Mouse (Mus musculus) liver, embryonic 14.5 days (tissue): ENCODE measurements around the gene Nlrc3. TPM values are rescaled to one million over a fixed set of nuclear protein-coding genes. Genes with fewer than 3 reads are reported as not detected.
"Not testable (repeated sequence)": the region's sequence is repeated elsewhere in the genome, so short reads cannot be mapped to it uniquely, and the experiment has no call there.

Experiments
- ATAC-seq: fragments of 200-750 bp; cut with Nextera tagmentation; 2 replicates; pipeline ENCODE4 v1.8.0; 2017; ENCODE audit warnings: moderate number of reproducible peaks, mild to moderate bottlenecking, moderate library complexity; ENCODE audit not compliant: insufficient read depth
- DNase-seq, 3 experiments: peaks; one replicate each; pipeline ENCODE4 v3.0.0-alpha.2; 2012 to 2013; ENCODE audit warnings: low read depth in 3 of 3, low spot score in 3 of 3
- H3K27ac ChIP-seq: fragments of 300-500 bp; sonication (generic); 2 replicates; pipeline ENCODE4 v1.5.1; 2014; ENCODE audit warnings: moderate library complexity, mild to moderate bottlenecking, control low read depth, inconsistent platforms
- H3K27me3 ChIP-seq: fragments of 300-500 bp; sonication (generic); 2 replicates; pipeline ENCODE4 v1.6.1; 2014; ENCODE audit warnings: mild to moderate bottlenecking, low read length, moderate library complexity; ENCODE audit not compliant: control insufficient read depth, insufficient read depth
- H3K36me3 ChIP-seq: fragments of 300-500 bp; sonication (generic); replicated peaks from 2 replicates; pipeline ENCODE4 v1.6.1; 2014; ENCODE audit warnings: low read depth; ENCODE audit not compliant: control insufficient read depth, insufficient read depth
- H3K4me1 ChIP-seq, 2 experiments: fragments of 200-500 bp in 1 of 2; fragments of 300-500 bp in 1 of 2; sonication (generic) in 1 of 2; replicated peaks; 2 replicates each; pipeline ENCODE4 v1.6.1; 2012 to 2014; ENCODE audit warnings: antibody characterized with exemption in 1 of 2, inconsistent platforms in 1 of 2, low read length in 1 of 2; ENCODE audit not compliant: control insufficient read depth in 2 of 2, insufficient read depth in 2 of 2
- H3K4me2 ChIP-seq: fragments of 300-500 bp; sonication (generic); 2 replicates; pipeline ENCODE4 v1.6.1; 2014; ENCODE audit warnings: low read depth, mild to moderate bottlenecking, control low read depth, moderate library complexity
- H3K4me3 ChIP-seq, 2 experiments: fragments of 200-500 bp in 1 of 2; fragments of 300-500 bp in 1 of 2; sonication (generic) in 1 of 2; 2 replicates each; pipeline ENCODE4 v1.5.1; 2012 to 2014; ENCODE audit warnings: low read depth in 2 of 2, low read length in 2 of 2, mild to moderate bottlenecking in 2 of 2, control low read depth in 1 of 2, inconsistent platforms in 1 of 2, moderate library complexity in 1 of 2; ENCODE audit not compliant: insufficient read depth in 1 of 2
- H3K9ac ChIP-seq: fragments of 300-500 bp; sonication (generic); replicated peaks from 2 replicates; pipeline ENCODE4 v1.6.1; 2014; ENCODE audit warnings: mild to moderate bottlenecking, control low read depth, moderate library complexity
- H3K9me3 ChIP-seq: fragments of 300-500 bp; sonication (generic); 2 replicates; pipeline ENCODE4 v1.6.1; 2016; ENCODE audit warnings: low read length, mixed read lengths; ENCODE audit not compliant: control insufficient read depth
- CTCF ChIP-seq: IDR thresholded peaks from 2 replicates; pipeline ENCODE4 v1.5.1; 2016; ENCODE audit warnings: antibody characterized with exemption, low read depth, control low read depth
- EP300 ChIP-seq: IDR thresholded peaks from 2 replicates; pipeline ENCODE4 v1.6.1; 2016; ENCODE audit warnings: antibody characterized with exemption, low read depth
- WGBS: fragments of 180-500 bp; shearing (Covaris S2); extraction: QIAGEN DNeasy Blood & Tissue Kit; methylation state at CpG from one replicate; pipeline ENCODE4 v1.1.7; 2014; ENCODE audit not compliant: insufficient replicate concordance; 5-methylcytosine and 5-hydroxymethylcytosine counted together
- polyA plus RNA-seq, 2 experiments: library from polyadenylated mRNA; depleted of rRNA in 1 of 2; stranded (reverse) in 1 of 2; unstranded in 1 of 2; fragments of >200 nt; fragmentation: Nextera tagmentation in 1 of 2; extraction: Ambion mirVana in 1 of 2; gene quantifications; 2 replicates each; pipeline versions ENCODE4 v1.2.1 to v1.2.3; 2012 to 2014

Nlrc3 gene
- 0.32 and 0.33 TPM in 2 replicates for polyA plus RNA-seq (2012; rRNA removed)
- polyA plus RNA-seq (2014; fragmentation: Nextera tagmentation; extraction: Ambion mirVana) = 0.05 and 0.09 TPM in 2 replicates

GRCm38 (mm10) chr16:3976251-3976671, at the start of gene Nlrc3:
TSS of gene Nlrc3 (minus strand) at chr16:3976632.
- H3K4me3 ChIP-seq = no peak within 1 kb of the TSS
- no peak within 1 kb of the TSS for H3K4me2 ChIP-seq

GRCm38 (mm10) chr16:4022719-4023118, 46.3 kb upstream of the Nlrc3 start:
- Histone ChIP-seq H3K27me3 (no peaks in the 10 kb centered on the region), H3K27ac (no peak overlapping the region), H3K36me3 (no peaks in the 10 kb centered on the region), H3K4me3 (no peak overlapping the region), H3K4me1 (no peaks in the 10 kb centered on the region), H3K4me2 (no peak overlapping the region), H3K9me3 (no peaks in the 10 kb centered on the region), H3K9ac (no peak overlapping the region)
- TF ChIP-seq EP300 = no peak
- no peak for TF ChIP-seq CTCF
- WGBS = 71% methylated on average over 4 of the region's 4 CpGs
- no peak for DNase-seq
- ATAC-seq = no peak

More at GRCm38 (mm10) chr16:3976251-3976671, at the start of gene Nlrc3:
- ATAC-seq (0 out of 2 replicates have a peak, but pooled peaks have one; percentile 22), DNase-seq (no peak)
- H3K9ac ChIP-seq = no peak within 1 kb of the TSS
- peaks cover 12% of the 10 kb centered on the region; the same call in 1 of the 2 replicates for H3K36me3 ChIP-seq
- H3K9me3 ChIP-seq = no peaks in the 10 kb centered on the region
- no peak within 1 kb of the TSS for H3K27ac ChIP-seq
- H3K4me1 ChIP-seq = peaks cover 0 to 6% of the 10 kb centered on the region in 2 experiments; a peak in 3 of 4 replicates
- 22% methylated on average over 4 of the region's 4 CpGs for WGBS
- TF ChIP-seq EP300 (no peak), CTCF (no peak)
- H3K27me3 ChIP-seq = no peaks in the 10 kb centered on the region

GRCm38 (mm10) chr16:4021241-4021640, 44.8 kb upstream of the Nlrc3 start:
- no peaks in the 10 kb centered on the region for H3K36me3 ChIP-seq
- 69% methylated on average over 1 of the region's 1 CpGs for WGBS

GRCm38 (mm10) chr16:4017466-4017865, 41.0 kb upstream of the Nlrc3 start:
- not testable (repeated sequence) for H3K4me3 ChIP-seq, H3K27me3 ChIP-seq, H3K9ac ChIP-seq, H3K9me3 ChIP-seq, DNase-seq, H3K36me3 ChIP-seq, H3K4me2 ChIP-seq, H3K27ac ChIP-seq, ATAC-seq
- H3K4me1 ChIP-seq = peaks cover 6 to 14% of the 10 kb centered on the region in 2 experiments
- WGBS = 71% methylated on average over 6 of the region's 6 CpGs

More at GRCm38 (mm10) chr16:4021241-4021640, 44.8 kb upstream of the Nlrc3 start:
- no peak for DNase-seq
- Histone ChIP-seq H3K4me1 (no peaks in the 10 kb centered on the region), H3K9me3 (no peaks in the 10 kb centered on the region), H3K4me2 (no peak overlapping the region), H3K27ac (no peak overlapping the region), H3K9ac (no peak overlapping the region), H3K4me3 (no peak overlapping the region), H3K27me3 (no peaks in the 10 kb centered on the region)
- no peak for ATAC-seq
- TF ChIP-seq CTCF = no peak
- no peak for TF ChIP-seq EP300

- not testable (repeated sequence) for H3K9ac ChIP-seq, H3K27me3 ChIP-seq, ATAC-seq, H3K36me3 ChIP-seq, H3K4me2 ChIP-seq, H3K4me3 ChIP-seq, H3K27ac ChIP-seq, H3K9me3 ChIP-seq, DNase-seq
- peaks cover 10 to 15% of the 10 kb centered on the region in 2 experiments for H3K4me1 ChIP-seq
- WGBS = 76% methylated on average over 17 of the region's 17 CpGs
These were observed 40.4 kb upstream of the Nlrc3 start for GRCm38 (mm10) chr16:4016786-4017185.
